Mouse (Mus musculus) megakaryocyte, embryonic 14.5 days (primary cell): ENCODE results near the gene Noto.

Experiments used
- FLI1 ChIP-seq: IDR thresholded peaks from 2 replicates; pipeline ENCODE4 v1.6.1; 2012; ENCODE audit warnings: low read length, inconsistent platforms, mixed read lengths
- GATA1 ChIP-seq: IDR thresholded peaks from 3 replicates; pipeline ENCODE4 v1.6.1; 2012; ENCODE audit warnings: mixed read lengths, low read length, inconsistent platforms, borderline replicate concordance

GRCm38 (mm10) chr6:85477366-85477917 lies 53.8 kb downstream of the Noto start:
- TF ChIP-seq GATA1 (no peak), FLI1 (no peak)
